In the genomic region with DNA sequence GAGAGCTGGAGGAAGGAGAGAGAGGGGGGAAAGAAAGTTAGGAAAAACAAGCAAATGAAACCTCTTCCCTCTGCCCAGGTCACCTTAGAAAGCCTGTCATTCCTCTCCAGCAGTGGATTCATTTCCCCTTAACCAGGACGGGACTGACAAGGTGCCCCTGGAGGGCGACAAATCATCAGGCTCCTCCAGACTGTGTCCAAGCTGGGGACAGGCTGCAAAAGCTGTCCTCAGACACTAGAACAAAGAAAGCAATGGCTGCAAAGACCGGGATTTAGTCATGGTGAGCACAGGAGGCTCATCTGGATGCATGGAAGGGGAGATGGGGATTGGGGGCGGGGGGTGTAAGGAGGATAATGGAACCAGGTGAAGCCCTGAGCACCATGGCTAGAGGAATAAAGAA, we compare ENCODE assay signal across 9 mouse cellular contexts.
DNase-seq lines count a peak whose midpoint lies in the region; ATAC-seq and TF ChIP-seq lines count a peak whose summit lies in the region.
"Had no signal": no experiment of that assay in that cellular context is flagged by ENCODE, and none has a peak within 500 bp of the region (broad histone marks: within the 10 kb centered on the region; RNA-seq: fewer than 3 reads in every experiment).

No protein-coding gene starts in this region.

- H3K79me2 ChIP-seq in CH12.LX (replicated peaks; ENCODE audit: control insufficient read depth, extremely low read depth, insufficient read depth, poor library complexity, severe bottlenecking): no peaks in the 10 kb centered on the region

- H3K4me3 ChIP-seq in hindbrain, embryonic 12.5 days: no peak overlapping the region
- H3K4me3 ChIP-seq in hindbrain, embryonic 16.5 days (ENCODE audit: low read length): no peak overlapping the region
- H3K4me3 ChIP-seq in CH12.LX (replicated peaks in 1 of 3; ENCODE audit: low read depth in 2 of 3, low read length in 2 of 3, poor library complexity in 1 of 3): no peak overlapping the region

- H3K27me3 ChIP-seq in hindbrain, embryonic 12.5 days: no peaks in the 10 kb centered on the region
- no peaks in the 10 kb centered on the region for H3K27me3 ChIP-seq in hindbrain, embryonic 16.5 days (replicated peaks; ENCODE audit: control insufficient read depth, insufficient read depth, low read length)
- H3K27me3 ChIP-seq in CH12.LX (replicated peaks) (no peaks in the 10 kb centered on the region), Patski (peaks cover 12% of the 10 kb centered on the region)

- no peak for DNase-seq in CH12.LX (ENCODE audit: extremely low read depth)
- DNase-seq in Patski (ENCODE audit: low read depth, low spot score): no peak
- DNase-seq in heart, postnatal 4 days: peak; percentile 51
- no peak for DNase-seq in layer of hippocampus, adult 9-11 months
- no peak for DNase-seq in frontal cortex, postnatal 10 days (ENCODE audit: low spot score in 2 of 2)
- DNase-seq: gastrocnemius, postnatal 36 days; spleen, adult 18-20 months had no signal

- no peak for TF ChIP-seq EP300 in CH12.LX (IDR thresholded peaks at IDR 0.05; ENCODE audit: low read length)

- peak; percentile 17 for TF ChIP-seq RAD21 in CH12.LX (IDR thresholded peaks at IDR 0.05; ENCODE audit: low read depth, low read length)

- peak in 1 of 2 experiments; percentile 12; a peak in 1 of 4 replicates for TF ChIP-seq CTCF in CH12.LX (conservative IDR thresholded peaks at IDR 0.05 in 1 of 2, IDR thresholded peaks at IDR 0.05 in 1 of 2; ENCODE audit: low read depth in 2 of 2, low read length in 2 of 2)
- peak; percentile 32 for TF ChIP-seq CTCF in Patski (IDR thresholded peaks at IDR 0.05)

- WGBS in hindbrain, embryonic 12.5 days: 28% methylated on average over 4 of the region's 4 CpGs
- 19% methylated on average over 4 of the region's 4 CpGs for WGBS in hindbrain, embryonic 16.5 days

- in situ Hi-C loops in CH12.LX (cut with MboI; ENCODE audit: low pct_ligation_motif_present, low pct_unique_long_range_greater_than_20kb, low sequenced_read_pairs): no loop called here
- in situ Hi-C loops in Patski (cut with MboI; ENCODE audit: low pct_unique_long_range_greater_than_20kb): no loop called here

- POLR2A ChIA-PET in Patski (lab: Charles Lee): no interaction called here

- H3K4me1 ChIP-seq in hindbrain, embryonic 12.5 days: no peaks in the 10 kb centered on the region
- H3K4me1 ChIP-seq in hindbrain, embryonic 16.5 days (ENCODE audit: control insufficient read depth, insufficient read depth, low read depth, low read length): no peaks in the 10 kb centered on the region
- H3K4me1 ChIP-seq in CH12.LX (ENCODE audit: control insufficient read depth in 1 of 2, insufficient read depth in 2 of 2): no peaks in the 10 kb centered on the region

- TF ChIP-seq POLR2A in CH12.LX (IDR thresholded peaks at IDR 0.05; ENCODE audit: low read depth, low read length): no peak

- H3K9me3 ChIP-seq in hindbrain, embryonic 12.5 days (replicated peaks): no peaks in the 10 kb centered on the region
- H3K9me3 ChIP-seq in hindbrain, embryonic 16.5 days (ENCODE audit: control insufficient read depth, low read length): no peaks in the 10 kb centered on the region
- peaks cover 7% of the 10 kb centered on the region for H3K9me3 ChIP-seq in CH12.LX (replicated peaks; ENCODE audit: low read length)

- H3K9ac ChIP-seq in hindbrain, embryonic 12.5 days: no peak overlapping the region
- H3K9ac ChIP-seq in hindbrain, embryonic 16.5 days (ENCODE audit: low read depth, low read length): no peak overlapping the region
- H3K9ac ChIP-seq in CH12.LX (ENCODE audit: insufficient read depth, low read depth): no peak overlapping the region

- CTCF ChIA-PET in Patski (lab: Charles Lee): interaction anchor here (1.3 to 1.4 kb wide), 3 partner anchors 11 to 61 kb away, joined by 3 to 4 read pairs (median 3); no protein-coding TSS in a partner anchor

- H3K27ac ChIP-seq in hindbrain, embryonic 12.5 days: no peak overlapping the region
- no peak overlapping the region for H3K27ac ChIP-seq in hindbrain, embryonic 16.5 days (ENCODE audit: low read depth, low read length)
- H3K27ac ChIP-seq in CH12.LX (ENCODE audit: insufficient read depth, low read depth): no peak overlapping the region

- H3K36me3 ChIP-seq in hindbrain, embryonic 12.5 days: no peaks in the 10 kb centered on the region
- H3K36me3 ChIP-seq in hindbrain, embryonic 16.5 days (ENCODE audit: control insufficient read depth, insufficient read depth, low read length): no peaks in the 10 kb centered on the region
- no peaks in the 10 kb centered on the region for H3K36me3 ChIP-seq in CH12.LX (replicated peaks in 1 of 2; ENCODE audit: control insufficient read depth in 1 of 2, insufficient read depth in 1 of 2, low read length in 1 of 2)

- peak; percentile 82 for ATAC-seq in hindbrain, embryonic 12.5 days (ENCODE audit: low FRiP score)
- ATAC-seq in hindbrain, embryonic 16.5 days: no peak
- no peak for ATAC-seq in Patski

- no peak overlapping the region for H3K4me2 ChIP-seq in hindbrain, embryonic 12.5 days (replicated peaks)
- no peak overlapping the region for H3K4me2 ChIP-seq in hindbrain, embryonic 16.5 days (ENCODE audit: low read length)
- H3K4me2 ChIP-seq in CH12.LX (ENCODE audit: insufficient read depth, low read depth, poor library complexity, severe bottlenecking): no peak overlapping the region

- dilution Hi-C loops in CH12.LX (cut with MboI; ENCODE audit: extremely low pct_ligation_motif_present, extremely low pct_unique_long_range_greater_than_20kb, low sequenced_read_pairs): no loop called here

TF ChIP-seq in CH12.LX, 34 proteins besides CTCF, POLR2A, EP300 and RAD21:
- TF ChIP-seq PAX5 (IDR thresholded peaks at IDR 0.05; ENCODE audit: low read length) (no peak), MEF2A (IDR thresholded peaks at IDR 0.05; ENCODE audit: borderline replicate concordance, low read depth, low read length) (no peak)
TF ChIP-seq in CH12.LX: peak in this region for 0.
